Mouse (Mus musculus) megakaryocyte, adult 5-6 weeks (primary cell): ENCODE measurements around the gene Tgfbr2. TPM values are rescaled to one million over a fixed set of nuclear protein-coding genes. Genes with fewer than 3 reads are reported as not detected.
A peak's percentile ranks its signal among the peaks of the same experiment; 100 is the strongest.

Experiments used
- ATAC-seq: 2 replicates; pipeline ENCODE4 v1.8.0; 2016; ENCODE audit warnings: mild to moderate bottlenecking, inconsistent platforms; ENCODE audit not compliant: poor library complexity, severe bottlenecking
- total RNA-seq, 2 experiments: library from RNA; stranded (forward) in 1 of 2; stranded (reverse) in 1 of 2; fragments of 153-499, 151-499 nt in 1 of 2; fragments of 221-1000, 200-1000 nt in 1 of 2; gene quantifications; 2 replicates each; pipeline versions ENCODE4 v1.2.3 to v1.2.4; 2015 to 2017

Tgfbr2 gene
- total RNA-seq, 2 experiments from 2014 or later, result 14.8 to 18.4 TPM

DNA sequence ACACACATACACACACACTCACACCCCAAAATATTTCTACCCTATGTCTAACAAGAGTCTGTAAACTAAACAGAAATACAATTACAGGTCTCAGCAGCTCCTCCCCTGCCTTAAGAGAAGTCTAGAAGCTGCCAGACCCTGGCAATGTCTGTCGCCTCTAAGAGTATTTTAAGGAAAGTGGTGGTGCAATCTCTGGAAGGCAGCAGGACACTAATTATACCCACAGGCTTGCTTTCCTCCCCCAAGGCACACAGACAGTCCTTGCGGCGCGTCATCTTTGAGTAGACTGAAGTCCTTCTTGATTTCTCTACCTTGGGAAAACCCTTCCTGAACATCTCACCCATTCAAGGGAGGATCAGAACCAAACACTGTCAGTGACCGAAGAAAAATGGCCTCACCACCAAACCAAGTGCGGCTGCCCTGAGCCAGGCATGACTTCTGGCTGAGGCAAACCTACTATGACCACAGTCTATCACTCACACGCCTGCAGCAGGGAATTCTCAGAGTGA lies 12.2 kb downstream of the Tgfbr2 start:
- no peak for ATAC-seq

DNA sequence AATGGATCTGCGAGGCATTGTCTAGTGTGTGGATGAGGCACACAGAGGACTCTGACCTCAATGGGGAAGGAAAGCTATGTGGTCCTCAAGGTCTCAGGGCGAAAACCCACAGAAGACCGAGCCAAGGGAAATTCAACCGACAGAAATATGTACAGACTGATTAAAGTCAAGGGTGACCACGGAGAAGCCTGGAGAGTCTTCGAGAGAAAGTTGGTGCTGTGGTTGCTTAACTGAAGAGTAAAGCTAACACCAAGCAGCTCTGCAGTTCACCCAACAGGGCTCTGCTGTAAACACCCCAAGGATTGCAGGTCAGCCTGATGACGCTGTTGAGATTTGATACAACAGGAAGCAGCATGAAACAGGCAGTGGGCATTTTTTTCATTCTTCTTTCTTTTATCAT lies 14.3 kb downstream of the Tgfbr2 start:
- ATAC-seq, result peak; percentile 65

DNA sequence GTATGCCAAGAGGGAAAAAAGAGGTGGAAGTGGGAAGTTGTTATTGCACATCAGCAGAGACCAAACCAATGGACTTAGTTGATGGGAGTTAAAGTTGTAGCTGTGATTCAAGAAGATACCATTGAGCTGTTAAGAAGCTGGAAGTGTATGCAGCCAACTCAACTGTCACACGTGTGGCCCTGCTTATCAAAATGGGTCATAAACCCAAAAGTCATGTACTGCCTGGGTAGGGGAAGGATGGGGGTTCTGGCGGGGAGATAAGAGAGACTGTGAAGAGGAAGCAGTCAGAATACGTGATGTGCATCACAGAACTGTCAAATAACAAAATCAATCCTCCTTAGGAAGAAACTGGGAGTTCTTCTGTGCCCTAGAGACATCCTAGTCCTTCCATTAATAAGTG lies 15.1 kb downstream of the Tgfbr2 start:
- peak; percentile 41 for ATAC-seq

DNA sequence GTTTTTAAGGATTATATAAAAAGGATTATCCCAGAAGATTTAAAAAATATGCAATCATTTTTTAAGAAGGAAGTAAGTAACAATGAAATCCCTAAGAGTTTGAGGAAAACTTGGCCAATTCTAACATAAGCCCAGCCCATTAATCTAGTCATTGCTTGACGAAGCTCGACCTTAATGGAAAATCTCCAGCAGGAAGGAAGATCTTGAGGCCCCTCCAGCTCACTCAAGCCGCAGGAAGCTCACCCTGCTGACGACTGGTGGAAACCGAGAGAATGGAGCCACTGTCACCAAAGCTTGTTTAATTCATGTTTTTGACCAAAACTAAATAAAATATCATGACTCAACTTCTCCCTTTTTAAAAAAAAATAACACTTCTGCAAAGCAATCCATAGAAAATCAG lies 18.7 kb downstream of the Tgfbr2 start:
- no peak for ATAC-seq

DNA sequence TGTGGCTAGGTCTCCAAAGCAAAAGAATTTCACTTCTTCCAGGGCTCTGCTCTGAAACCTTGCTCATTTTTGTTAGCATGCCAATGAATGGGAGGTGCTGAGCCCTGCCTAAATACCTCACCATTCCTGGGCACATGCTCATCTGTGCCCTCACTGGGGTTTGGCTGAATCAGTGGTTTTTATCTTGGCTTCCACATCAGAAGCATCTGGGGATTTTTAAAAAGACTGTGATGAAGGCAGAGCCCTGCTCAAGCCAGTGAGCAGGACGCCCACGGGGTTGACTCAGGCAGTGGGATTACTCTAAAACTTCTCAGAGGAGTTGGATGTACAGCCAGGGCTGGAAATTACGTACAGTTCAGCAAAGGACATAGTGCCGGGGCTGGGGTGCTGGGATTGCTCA lies 22.3 kb downstream of the Tgfbr2 start:
- ATAC-seq, result no peak

DNA sequence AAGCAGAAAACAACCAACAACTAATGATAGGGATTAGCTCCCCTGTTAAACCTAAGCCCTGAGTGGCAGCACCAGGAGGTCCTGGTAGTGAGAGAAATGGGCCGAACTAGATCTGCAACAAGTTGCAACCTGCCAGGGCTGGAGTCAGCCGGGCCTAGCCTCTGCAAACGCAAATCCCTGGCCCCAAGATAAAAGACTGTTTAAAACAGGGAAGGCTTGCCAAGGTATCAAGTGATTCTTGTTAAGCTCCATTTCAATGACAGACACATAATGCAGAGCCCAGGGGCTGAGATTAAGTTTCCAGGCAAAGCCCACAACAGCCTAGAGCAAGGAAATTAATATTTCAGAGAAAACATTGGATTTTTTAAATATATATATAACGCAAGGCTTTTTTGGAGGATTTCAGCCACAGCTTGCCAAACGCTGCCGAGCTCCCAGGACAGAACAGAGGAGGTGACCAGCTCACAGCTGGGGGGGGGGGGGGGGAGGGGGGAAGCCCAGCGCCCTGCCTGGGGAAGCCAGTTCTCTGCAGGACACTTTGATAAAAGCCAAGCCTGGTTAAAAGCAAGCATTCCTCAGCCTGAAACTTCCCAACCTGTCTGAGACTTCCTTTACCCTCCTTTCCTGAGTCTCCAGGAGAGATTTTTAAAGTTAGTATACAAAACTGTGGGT lies 24.3 kb downstream of the Tgfbr2 start:
- ATAC-seq, result no peak

DNA sequence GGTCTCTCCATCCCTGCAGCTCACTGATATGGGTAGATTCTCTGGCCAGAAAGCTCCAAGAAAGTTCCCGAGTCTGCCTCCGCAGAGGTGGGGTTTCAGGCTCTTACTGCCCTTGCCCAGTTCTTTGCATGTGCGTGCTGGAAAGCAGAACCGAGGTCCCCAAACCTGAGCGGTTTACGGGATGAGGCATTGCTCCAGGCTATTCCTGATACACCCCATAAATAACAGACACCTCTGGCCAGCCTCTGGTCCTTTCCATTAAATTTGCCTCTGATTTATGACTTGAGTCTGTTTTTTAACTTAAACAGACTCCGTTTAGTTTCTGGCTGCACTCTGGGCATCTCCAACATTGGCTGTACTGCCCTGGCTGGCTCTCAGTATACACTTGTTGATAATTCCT lies 26.4 kb downstream of the Tgfbr2 start:
- ATAC-seq, result no peak

DNA sequence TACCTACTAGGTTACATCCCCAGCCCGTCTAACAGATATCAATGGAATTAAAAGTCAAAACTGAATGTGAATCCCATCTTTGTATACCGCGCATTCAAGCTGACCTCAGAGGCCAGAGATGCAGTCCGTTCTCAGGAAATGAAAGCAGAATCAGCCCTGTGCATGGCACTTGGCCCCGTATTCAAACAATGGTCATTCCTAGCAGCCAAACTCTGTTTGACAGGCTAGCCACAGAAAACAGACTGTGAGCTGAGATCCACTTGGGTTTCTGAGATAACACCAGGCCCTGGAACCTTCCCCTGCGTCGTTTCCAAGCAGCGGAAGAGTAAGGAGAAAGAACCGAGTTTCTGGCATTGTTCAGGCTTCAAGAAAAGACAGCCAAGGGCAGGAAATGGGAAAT lies 28.9 kb downstream of the Tgfbr2 start:
- peak; percentile 15; the same call in 1 of the 2 replicates for ATAC-seq

DNA sequence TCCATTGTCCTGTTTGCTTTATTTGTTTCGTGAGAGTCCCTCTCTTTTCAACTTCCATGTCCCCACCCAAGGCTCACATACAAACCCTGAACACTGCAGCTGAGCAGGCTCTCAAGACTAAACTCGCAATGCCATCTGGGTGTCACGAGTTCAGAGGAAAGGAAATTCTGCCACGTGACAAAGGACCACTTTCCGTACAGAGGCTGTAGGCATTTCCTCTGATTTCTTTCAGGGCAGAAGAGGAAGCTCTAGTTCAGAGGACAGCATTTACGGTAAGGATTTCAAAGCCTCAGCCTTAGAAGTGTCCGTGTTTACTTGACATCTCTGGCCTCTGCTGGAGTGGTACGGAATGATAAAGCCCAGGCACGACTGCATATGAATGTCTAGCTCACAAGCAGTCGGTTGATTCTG lies 29.9 kb downstream of the Tgfbr2 start:
- ATAC-seq, result peak; percentile 85

DNA sequence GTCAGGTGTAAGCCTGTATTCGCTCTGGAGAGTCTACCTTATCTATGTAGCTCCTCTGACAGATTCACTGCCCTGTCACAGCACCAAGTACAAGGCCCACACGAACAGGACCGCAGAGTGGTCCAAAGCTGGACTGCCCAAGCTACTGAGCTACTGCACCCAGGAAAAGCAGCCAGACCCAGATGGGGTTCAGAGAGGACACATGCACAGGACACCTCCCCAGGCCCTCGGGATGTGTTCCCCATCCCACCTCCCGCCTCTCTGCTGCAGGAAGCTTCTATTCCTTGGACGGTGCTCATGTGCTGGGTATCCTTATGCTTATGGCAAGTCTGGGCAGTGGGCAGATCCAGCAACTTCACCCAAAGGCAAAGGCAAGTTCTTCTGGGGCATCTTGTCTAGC lies 34.7 kb downstream of the Tgfbr2 start:
- ATAC-seq, result no peak

DNA sequence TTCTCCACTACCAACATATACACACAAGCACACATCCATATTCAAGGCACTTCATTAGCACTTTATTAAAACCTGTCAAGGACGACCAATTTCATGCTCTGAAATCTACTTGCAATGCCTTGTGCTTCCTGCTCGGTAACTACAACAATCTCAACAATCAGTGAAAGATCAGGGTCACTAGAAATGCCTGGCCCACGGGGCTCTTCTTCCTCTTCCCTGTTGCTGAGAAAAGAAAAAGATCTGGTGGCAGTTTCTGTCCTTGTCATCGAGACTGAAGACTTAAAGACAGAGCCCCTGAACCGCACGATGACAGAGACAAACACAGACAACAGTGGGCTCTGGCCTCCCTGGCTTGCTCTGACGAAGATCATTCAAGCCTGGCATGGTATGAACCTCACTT lies 35.6 kb downstream of the Tgfbr2 start:
- no peak for ATAC-seq

DNA sequence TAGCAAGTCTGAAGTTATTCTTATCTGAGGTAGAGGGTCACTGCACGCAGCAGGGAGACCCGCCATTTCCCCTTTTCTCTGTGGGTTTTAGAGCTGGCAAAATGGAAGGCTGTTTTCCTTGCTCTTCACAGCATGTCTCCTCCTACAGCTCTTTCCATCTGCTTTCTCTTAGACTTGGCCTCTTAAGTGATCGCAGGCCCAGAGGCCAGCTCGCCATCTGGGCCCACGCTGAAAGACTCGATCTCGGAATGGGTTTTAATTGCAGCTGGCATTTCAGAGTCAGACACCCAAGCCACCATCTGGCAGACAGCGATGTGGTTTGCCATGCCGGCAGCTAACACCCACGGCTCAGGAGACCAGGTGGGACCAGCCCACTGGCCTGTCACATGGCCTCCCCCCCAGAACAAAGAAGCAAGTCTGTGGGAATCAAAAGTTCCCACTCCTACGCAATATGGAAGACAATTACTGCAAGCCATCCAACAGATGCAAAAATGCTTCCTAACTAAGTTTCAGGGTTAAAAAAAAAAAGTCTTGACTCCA lies 36.5 kb downstream of the Tgfbr2 start:
- peak; percentile 41 for ATAC-seq

DNA sequence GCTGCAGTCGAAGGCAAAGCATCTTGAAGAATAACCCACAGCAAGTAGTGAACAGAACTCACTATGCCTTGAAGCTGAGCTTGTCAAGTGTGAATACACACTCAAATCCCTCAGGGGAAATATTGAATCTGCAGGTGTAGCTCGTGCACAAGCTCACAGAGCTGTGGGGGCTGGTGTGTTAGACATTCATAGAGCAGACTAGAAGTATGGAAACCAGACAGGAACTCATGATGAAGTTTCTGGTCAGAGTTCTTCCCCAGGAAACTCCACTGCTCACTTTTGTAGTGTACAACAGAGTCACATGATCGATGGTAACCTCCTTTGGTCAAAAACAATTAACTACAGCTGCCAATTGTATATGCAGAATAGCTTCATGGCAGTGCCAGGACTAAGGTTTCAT lies 37.5 kb downstream of the Tgfbr2 start:
- no peak for ATAC-seq

DNA sequence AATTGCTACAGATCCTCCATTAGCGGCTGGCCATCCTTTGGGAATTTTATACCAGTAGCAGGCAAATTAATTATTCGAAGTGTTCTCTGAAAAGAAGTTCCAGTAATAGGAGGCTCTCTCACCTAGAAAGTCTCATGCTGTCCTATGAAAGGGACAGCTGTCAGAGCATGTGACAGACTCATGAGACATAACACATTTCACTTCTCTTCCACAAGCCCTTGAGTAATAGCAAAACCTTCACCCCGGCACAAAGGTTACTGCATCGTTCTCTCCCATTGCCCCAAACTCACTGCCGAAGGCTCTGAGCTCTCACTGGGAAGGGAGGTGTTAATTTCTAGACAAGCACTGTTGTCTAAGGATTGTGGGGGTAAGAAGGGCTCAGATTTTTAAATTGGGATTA lies 38.3 kb downstream of the Tgfbr2 start:
- peak; percentile 41 for ATAC-seq

DNA sequence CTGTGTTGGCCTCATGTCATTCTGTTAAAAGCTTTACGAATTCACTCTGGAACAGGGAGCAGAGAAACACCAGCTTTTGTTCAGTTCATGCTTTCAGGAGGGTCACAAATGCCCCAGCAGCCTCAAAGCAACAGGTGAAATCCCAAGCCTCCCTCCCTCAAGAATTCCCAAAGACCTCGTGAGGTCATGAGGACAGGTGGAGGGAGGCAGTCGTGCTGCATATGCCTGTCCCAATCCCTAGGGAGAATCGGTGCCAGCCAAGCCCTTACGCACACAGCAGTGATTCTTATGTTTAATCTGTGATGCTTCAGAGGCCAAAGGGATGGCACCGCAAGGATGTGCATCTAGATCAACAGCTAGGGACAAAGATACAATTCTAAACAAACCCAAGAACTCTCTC lies 39.0 kb downstream of the Tgfbr2 start:
- no peak for ATAC-seq

DNA sequence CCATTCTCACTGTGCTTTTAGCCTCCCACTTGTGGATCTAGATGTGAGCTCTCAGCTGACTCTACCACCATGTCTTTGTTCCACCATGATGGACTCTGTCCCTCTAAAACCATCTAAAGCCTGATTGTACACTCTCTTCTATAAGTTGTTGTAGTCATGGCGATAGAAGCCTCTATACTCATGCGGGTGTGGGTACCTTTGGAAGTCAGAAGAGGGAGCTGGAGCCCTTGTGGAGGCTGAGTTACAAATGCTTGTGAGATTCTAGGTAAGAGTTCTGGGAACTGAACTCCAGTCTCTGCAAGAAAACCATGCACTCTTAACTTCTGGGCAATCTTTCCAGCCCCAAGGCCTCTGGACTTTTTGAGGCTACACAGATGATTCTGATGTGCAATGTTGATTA lies 40.7 kb downstream of the Tgfbr2 start:
- ATAC-seq, result no peak

DNA sequence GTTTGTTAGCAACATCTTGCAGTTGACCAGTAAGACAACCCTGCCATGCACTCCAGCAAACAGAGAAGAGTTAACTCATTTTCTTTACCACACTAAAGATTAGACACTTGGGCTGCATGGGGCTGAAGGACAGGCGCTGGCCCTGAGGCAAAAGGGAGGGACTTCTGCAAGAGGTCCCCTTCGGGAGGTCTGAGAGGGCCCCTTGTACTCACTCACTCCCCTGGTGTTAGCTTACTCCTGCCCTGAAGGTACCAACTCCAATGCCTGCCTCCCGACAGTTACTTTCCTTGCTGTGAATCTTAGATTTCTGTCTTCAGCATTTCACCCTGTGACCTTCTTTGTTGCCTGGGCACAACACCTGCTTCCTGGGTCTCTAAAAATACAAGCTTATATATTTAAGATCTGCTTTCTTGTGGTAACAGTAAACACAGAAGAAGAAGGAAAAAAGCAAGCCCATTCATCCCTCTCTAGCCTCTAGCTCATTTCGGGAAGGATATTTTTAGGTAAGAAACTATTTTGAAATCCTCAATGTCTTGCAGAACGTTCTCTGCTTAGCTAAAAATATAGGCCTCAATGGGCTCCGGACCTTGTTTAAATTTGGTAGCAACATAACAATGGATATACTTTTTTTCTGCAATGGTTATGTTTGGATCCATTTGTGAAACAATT lies 41.7 kb downstream of the Tgfbr2 start:
- ATAC-seq, result peak; percentile 17; the same call in 1 of the 2 replicates

DNA sequence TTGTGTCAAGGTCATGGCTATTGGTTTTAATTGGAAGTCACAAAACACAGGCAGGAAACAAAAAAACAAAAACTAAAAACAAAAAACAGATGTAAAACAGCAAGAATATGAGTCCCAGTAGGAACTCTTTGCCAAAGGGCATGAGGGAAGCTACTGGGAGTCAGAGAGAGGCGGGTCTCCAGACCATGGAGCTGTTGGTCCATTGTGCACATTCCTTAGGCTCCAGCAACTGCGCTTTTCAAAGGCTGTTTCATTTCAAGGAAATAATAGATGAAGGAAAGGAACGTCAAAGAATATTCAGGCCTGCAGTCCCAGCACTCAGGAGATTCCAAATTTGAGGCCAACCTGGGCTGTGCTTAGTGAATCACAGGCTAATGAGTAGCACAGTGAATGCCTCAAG lies 46.3 kb downstream of the Tgfbr2 start:
- ATAC-seq, result no peak

DNA sequence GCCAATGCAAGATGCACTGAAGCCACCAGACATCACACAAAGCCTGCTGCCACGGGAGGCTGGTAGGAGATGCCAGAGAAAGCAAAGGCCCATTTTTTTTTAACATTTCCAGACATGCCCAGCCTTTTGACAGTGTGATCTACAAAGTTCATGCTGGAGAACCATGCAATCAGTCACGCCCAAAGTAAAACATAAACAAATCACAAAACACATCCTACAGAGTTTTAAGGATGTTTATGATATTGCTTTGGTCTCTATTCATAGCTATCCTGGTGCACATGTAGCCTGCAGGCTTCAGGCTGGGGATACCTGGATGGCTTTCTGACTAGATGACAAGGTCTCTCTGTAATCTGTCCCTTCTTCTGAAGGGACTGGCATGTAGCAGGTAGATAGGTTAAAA lies 46.8 kb downstream of the Tgfbr2 start:
- ATAC-seq, result no peak

DNA sequence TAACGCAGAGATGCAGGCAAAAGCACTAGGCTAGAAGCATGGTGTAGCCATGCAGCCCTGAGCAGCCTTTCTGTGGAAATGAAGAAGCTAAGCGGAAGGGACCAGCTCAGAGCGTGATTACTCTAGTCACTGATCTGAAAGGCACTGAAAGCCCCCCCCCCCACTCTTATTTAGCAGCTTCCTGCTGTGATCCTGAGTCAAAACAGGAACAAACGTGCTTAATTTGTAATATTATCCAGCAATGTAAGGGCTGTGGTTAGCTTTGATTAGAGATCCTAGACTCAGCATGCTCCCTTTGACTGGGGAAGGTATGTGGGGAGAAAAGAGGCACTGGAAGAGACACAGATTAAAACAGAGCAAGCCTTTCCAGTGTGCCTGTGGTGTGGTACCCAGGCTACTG lies 48.7 kb downstream of the Tgfbr2 start:
- no peak for ATAC-seq

DNA sequence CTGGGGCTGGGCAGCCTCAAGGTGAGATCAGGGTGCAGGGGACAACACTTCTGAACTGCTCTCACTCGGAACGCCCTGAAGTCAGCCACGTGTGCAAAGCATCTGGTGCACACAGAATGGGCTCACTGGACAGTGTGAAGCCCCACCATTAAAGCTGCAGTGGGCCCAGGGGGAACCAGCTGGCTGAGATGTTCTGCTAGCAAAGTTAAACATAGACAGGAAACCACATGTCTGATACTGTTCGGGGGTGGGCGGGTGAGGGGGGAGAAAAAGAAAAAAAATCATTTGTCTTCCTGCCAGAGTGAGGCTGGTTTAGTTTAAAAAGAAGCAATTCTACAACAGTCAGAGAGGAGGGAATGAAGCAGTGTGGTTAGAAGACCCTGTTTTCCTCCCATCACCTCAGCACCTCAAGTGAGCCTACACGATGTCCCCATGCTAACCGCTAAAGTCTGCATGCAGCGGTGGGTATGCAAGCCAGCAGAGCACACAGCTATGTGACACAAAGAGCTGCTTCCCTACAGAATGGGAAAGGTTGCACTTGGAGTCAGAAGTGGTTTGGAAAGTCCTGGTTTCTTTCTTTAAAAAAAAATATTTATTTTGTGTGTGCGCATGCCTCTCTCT lies 52.1 kb downstream of the Tgfbr2 start:
- 0 out of 2 replicates have a peak, but pooled peaks have one; percentile 11 for ATAC-seq

DNA sequence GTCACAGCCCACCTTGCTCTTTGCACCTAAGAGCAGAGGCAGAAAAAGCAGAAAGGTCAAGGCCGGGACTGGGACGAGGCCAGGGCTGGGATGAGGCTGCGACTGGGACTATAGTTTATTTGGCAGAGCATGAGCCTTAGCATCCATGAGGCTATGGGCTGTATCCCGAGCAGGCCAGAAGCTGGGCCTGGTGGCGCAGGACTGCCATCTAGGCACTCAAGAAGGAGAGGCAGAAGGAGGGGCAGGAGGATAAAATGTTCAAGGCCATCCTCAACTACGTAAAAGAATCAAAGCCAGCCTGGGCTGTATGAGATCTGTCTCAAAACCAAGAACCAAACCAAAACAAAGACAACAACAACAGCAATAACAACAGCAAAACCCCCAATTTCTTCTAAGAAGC lies 52.6 kb downstream of the Tgfbr2 start:
- ATAC-seq, result no peak
